Mouse (Mus musculus) kidney, adult 2 months (tissue): ENCODE measurements around the gene BC024978.

Experiments used
- CTCF ChIP-seq: fragments of 200-500 bp; conservative IDR thresholded peaks from 2 replicates; pipeline ENCODE4 v1.5.1; 2011; ENCODE audit warnings: low read depth, mild to moderate bottlenecking, control low read depth, low read length, moderate library complexity, mixed read lengths; ENCODE audit not compliant: insufficient read depth, insufficient read length
- POLR2A ChIP-seq: fragments of 200-500 bp; IDR thresholded peaks from one replicate; pipeline ENCODE4 v1.6.1; 2011; ENCODE audit warnings: low read depth, low read length, control low read depth

- TF ChIP-seq POLR2A = no peak
- no peak for TF ChIP-seq CTCF
Measured at GRCm38 (mm10) chr7:27159256-27159655, 36.3 kb upstream of the BC024978 start.
